Mouse (Mus musculus) liver, adult 2 months (tissue): Measurements from ENCODE around the gene Peak1.

Source experiments
- CTCF ChIP-seq: fragments of 200-500 bp; IDR thresholded peaks from 2 replicates; pipeline ENCODE4 v1.5.1; 2011; ENCODE audit warnings: low read depth, low read length, control low read depth
- POLR2A ChIP-seq: fragments of 200-500 bp; IDR thresholded peaks from 2 replicates; pipeline ENCODE4 v1.6.1; 2011; ENCODE audit warnings: low read length, control low read depth; ENCODE audit not compliant: insufficient read depth; ENCODE audit errors: extremely low read depth

- no peak for TF ChIP-seq CTCF
- no peak for TF ChIP-seq POLR2A
Observed at GRCm38 (mm10) chr9:56207516-56207915, 210.4 kb downstream of the Peak1 start.
